Mouse (Mus musculus) midbrain, postnatal 0 days (tissue): ENCODE measurements at regions not wholly inside any gene's neighbourhood (a gene's known extent, or its start where the extent isn't known, plus 50 kb on each side); places are given as distances from the start of the nearest gene placed in this dataset.
A peak's percentile ranks its signal among the peaks of the same experiment; 100 is the strongest.

ENCODE experiments used
- ATAC-seq: fragments of 200-750 bp; cut with Nextera tagmentation; 2 replicates; pipeline ENCODE4 v1.8.0; 2017; ENCODE audit warnings: moderate number of reproducible peaks, mild to moderate bottlenecking, moderate TSS enrichment, moderate library complexity; ENCODE audit not compliant: low FRiP score
- DNase-seq: peaks from one replicate; pipeline ENCODE4 v3.0.0-alpha.2; 2015; ENCODE audit warnings: low spot score
- H3K27ac ChIP-seq: fragments of 300-500 bp; sonication (generic); 2 replicates; pipeline ENCODE4 v1.5.1; 2014; ENCODE audit warnings: low read depth, mild to moderate bottlenecking, low read length, mixed read lengths
- H3K27me3 ChIP-seq: fragments of 300-500 bp; sonication (generic); 2 replicates; pipeline ENCODE4 v1.6.1; 2014; ENCODE audit warnings: low read length, control low read depth, mixed read lengths; ENCODE audit not compliant: insufficient read depth
- H3K36me3 ChIP-seq: fragments of 300-500 bp; sonication (generic); 2 replicates; pipeline ENCODE4 v1.6.1; 2014; ENCODE audit warnings: low read length, control low read depth, mixed read lengths; ENCODE audit not compliant: insufficient read depth
- H3K4me1 ChIP-seq: fragments of 300-500 bp; sonication (generic); 2 replicates; pipeline ENCODE4 v1.6.1; 2014; ENCODE audit warnings: mild to moderate bottlenecking, control low read depth, antibody characterized with exemption, low read length, mixed read lengths; ENCODE audit not compliant: insufficient read depth
- H3K4me2 ChIP-seq: fragments of 300-500 bp; sonication (generic); 2 replicates; pipeline ENCODE4 v1.6.1; 2014; ENCODE audit warnings: low read depth, mild to moderate bottlenecking, low read length, mixed read lengths; ENCODE audit not compliant: poor library complexity, severe bottlenecking
- H3K4me3 ChIP-seq: fragments of 300-500 bp; sonication (generic); 2 replicates; pipeline ENCODE4 v1.5.1; 2014; ENCODE audit warnings: low read depth, mild to moderate bottlenecking, low read length, moderate library complexity
- H3K9ac ChIP-seq: fragments of 300-500 bp; sonication (generic); replicated peaks from 2 replicates; pipeline ENCODE4 v1.6.1; 2014; ENCODE audit warnings: mild to moderate bottlenecking, low read length, moderate library complexity, mixed read lengths; ENCODE audit not compliant: poor library complexity, severe bottlenecking
- H3K9me3 ChIP-seq: fragments of 300-500 bp; sonication (generic); 2 replicates; pipeline ENCODE4 v1.6.1; 2016; ENCODE audit warnings: low read length, control low read depth
- CTCF ChIP-seq: IDR thresholded peaks from 2 replicates; pipeline ENCODE4 v1.5.1; 2016; ENCODE audit warnings: antibody characterized with exemption, mild to moderate bottlenecking
- WGBS: fragments of 180-500 bp; shearing (Covaris S2); extraction: QIAGEN DNeasy Blood & Tissue Kit; methylation state at CpG from one replicate; pipeline ENCODE4 v1.1.7; 2014; 5-methylcytosine and 5-hydroxymethylcytosine counted together

GRCm38 (mm10) chr19:16075512-16076086 is 57.0 kb upstream of the Gnaq start:
- no peak overlapping the region for H3K4me2 ChIP-seq

GRCm38 (mm10) chr19:16075026-16075425 is 57.6 kb upstream of the Gnaq start:
- Histone ChIP-seq H3K27ac (no peak overlapping the region), H3K9ac (no peak overlapping the region), H3K4me1 (no peaks in the 10 kb centered on the region), H3K27me3 (no peaks in the 10 kb centered on the region), H3K4me2 (no peak overlapping the region), H3K4me3 (no peak overlapping the region), H3K36me3 (no peaks in the 10 kb centered on the region), H3K9me3 (no peaks in the 10 kb centered on the region)
- DNase-seq (no peak), ATAC-seq (no peak)
- no peak for TF ChIP-seq CTCF
- WGBS = 72% methylated on average over 1 of the region's 1 CpGs

More at GRCm38 (mm10) chr19:16075512-16076086, 57.0 kb upstream of the Gnaq start:
- Histone ChIP-seq H3K4me3 (no peak overlapping the region), H3K9me3 (no peaks in the 10 kb centered on the region), H3K9ac (no peak overlapping the region), H3K27ac (no peak overlapping the region), H3K4me1 (no peaks in the 10 kb centered on the region), H3K27me3 (no peaks in the 10 kb centered on the region), H3K36me3 (no peaks in the 10 kb centered on the region)
- ATAC-seq (0 out of 2 replicates have a peak, but pooled peaks have one; percentile 20), DNase-seq (peak; percentile 12)
- no peak for TF ChIP-seq CTCF
- WGBS = 26% methylated on average over 2 of the region's 2 CpGs

- Histone ChIP-seq H3K9ac (no peak overlapping the region), H3K4me1 (no peaks in the 10 kb centered on the region), H3K36me3 (no peaks in the 10 kb centered on the region), H3K27me3 (no peaks in the 10 kb centered on the region), H3K27ac (no peak overlapping the region), H3K4me3 (no peak overlapping the region), H3K4me2 (no peak overlapping the region), H3K9me3 (no peaks in the 10 kb centered on the region)
- ATAC-seq = no peak
- 86% methylated on average over 6 of the region's 6 CpGs for WGBS
- TF ChIP-seq CTCF = no peak
- no peak for DNase-seq
These were observed 65.3 kb upstream of the Gnaq start for GRCm38 (mm10) chr19:16067314-16067713.

- Histone ChIP-seq H3K9me3 (no peaks in the 10 kb centered on the region), H3K4me1 (no peaks in the 10 kb centered on the region), H3K4me2 (no peak overlapping the region), H3K27ac (no peak overlapping the region), H3K4me3 (no peak overlapping the region), H3K9ac (no peak overlapping the region), H3K36me3 (no peaks in the 10 kb centered on the region), H3K27me3 (no peaks in the 10 kb centered on the region)
- WGBS = 97% methylated on average over 3 of the region's 3 CpGs
- no peak for TF ChIP-seq CTCF
- ATAC-seq = no peak
- DNase-seq = no peak
These were observed 67.7 kb upstream of the Gnaq start for GRCm38 (mm10) chr19:16064911-16065310.

- DNase-seq (peak; percentile 87), ATAC-seq (peak; percentile 69)
- H3K9me3 ChIP-seq = no peaks in the 10 kb centered on the region
- peak overlapping the region; percentile 14; the same call in 1 of the 2 replicates for H3K4me3 ChIP-seq
- TF ChIP-seq CTCF = peak; percentile 94
- H3K27ac ChIP-seq = no peak overlapping the region
- H3K4me1 ChIP-seq = no peaks in the 10 kb centered on the region
- H3K27me3 ChIP-seq = no peaks in the 10 kb centered on the region
- H3K4me2 ChIP-seq = peak overlapping the region; percentile 43
- H3K36me3 ChIP-seq = no peaks in the 10 kb centered on the region
- 12% methylated on average over 12 of the region's 12 CpGs for WGBS
- H3K9ac ChIP-seq = peak overlapping the region; percentile 26; the same call in 1 of the 2 replicates
These were observed 68.6 kb upstream of the Gnaq start for GRCm38 (mm10) chr19:16063916-16064580.

- no peak for TF ChIP-seq CTCF
- no peak overlapping the region for H3K9ac ChIP-seq
- ATAC-seq (peak; percentile 44), DNase-seq (no peak)
- 56% methylated on average over 8 of the region's 8 CpGs for WGBS
- no peaks in the 10 kb centered on the region for H3K9me3 ChIP-seq
- no peak overlapping the region for H3K4me3 ChIP-seq
- H3K4me2 ChIP-seq = peak overlapping the region; percentile 43; the same call in 1 of the 2 replicates
- H3K27ac ChIP-seq = no peak overlapping the region
- no peaks in the 10 kb centered on the region for H3K36me3 ChIP-seq
- no peaks in the 10 kb centered on the region for H3K4me1 ChIP-seq
- H3K27me3 ChIP-seq = no peaks in the 10 kb centered on the region
These were observed 69.1 kb upstream of the Gnaq start for GRCm38 (mm10) chr19:16063533-16063915.
